Mouse (Mus musculus) ovary, postnatal 10 days (tissue): ENCODE results near the gene Ammecr1.

Source experiments
- DNase-seq: peaks from one replicate; pipeline ENCODE4 v3.0.0; 2022; ENCODE audit warnings: low spot score

The Ammecr1 gene

GRCm38 (mm10) chrX:142828184-142828908 is 138.2 kb downstream of the Ammecr1 start:
- no peak for DNase-seq

GRCm38 (mm10) chrX:142827644-142828043 is 138.9 kb downstream of the Ammecr1 start:
- DNase-seq: no peak

- DNase-seq: no peak
Measured at GRCm38 (mm10) chrX:142825309-142825708, 141.2 kb downstream of the Ammecr1 start.

GRCm38 (mm10) chrX:142821846-142822245 is 144.7 kb downstream of the Ammecr1 start:
- no peak for DNase-seq

- no peak for DNase-seq
Measured at GRCm38 (mm10) chrX:142821239-142821638, 145.3 kb downstream of the Ammecr1 start.

GRCm38 (mm10) chrX:142818057-142818682 is 148.4 kb downstream of the Ammecr1 start:
- no peak for DNase-seq

- DNase-seq: no peak
Measured at GRCm38 (mm10) chrX:142813146-142813545, 153.4 kb downstream of the Ammecr1 start.

- DNase-seq: no peak
Measured at GRCm38 (mm10) chrX:142808411-142808810, 158.1 kb downstream of the Ammecr1 start.

GRCm38 (mm10) chrX:142806620-142807061 is 159.9 kb downstream of the Ammecr1 start:
- DNase-seq: no peak

- DNase-seq: no peak
Measured at GRCm38 (mm10) chrX:142806126-142806525, 160.4 kb downstream of the Ammecr1 start.

- DNase-seq: no peak
Measured at GRCm38 (mm10) chrX:142804596-142804995, 161.9 kb downstream of the Ammecr1 start.
